Mouse (Mus musculus) bone marrow macrophage, adult 2 months (primary cell): ENCODE results near the gene Pipox. TPM values are rescaled to one million over a fixed set of nuclear protein-coding genes. Genes with fewer than 3 reads are reported as not detected.

Experiments used
- H3K27ac ChIP-seq: 2 replicates; pipeline ENCODE4 v1.5.1; 2012; ENCODE audit warnings: low read depth, low read length; ENCODE audit not compliant: insufficient read depth
- H3K4me1 ChIP-seq: 2 replicates; pipeline ENCODE4 v1.6.1; 2012; ENCODE audit warnings: low read length; ENCODE audit not compliant: control insufficient read depth, insufficient read depth
- H3K4me3 ChIP-seq: 2 replicates; pipeline ENCODE4 v1.5.1; 2012; ENCODE audit warnings: mild to moderate bottlenecking, low read length, moderate library complexity; ENCODE audit not compliant: insufficient read depth
- CTCF ChIP-seq: IDR thresholded peaks from 2 replicates; pipeline ENCODE4 v1.5.1; 2012; ENCODE audit warnings: low read depth, mild to moderate bottlenecking, low read length, moderate library complexity
- POLR2A ChIP-seq: IDR thresholded peaks from 2 replicates; pipeline ENCODE4 v1.6.1; 2012; ENCODE audit warnings: mild to moderate bottlenecking, low read depth, low read length, borderline replicate concordance
- polyA plus RNA-seq: library from polyadenylated mRNA; stranded (reverse); fragments of >200 nt; gene quantifications from 2 replicates; pipeline ENCODE4 v1.2.4, GENCODE M21; 2012; ENCODE audit not compliant: missing spikeins, insufficient read depth, insufficient read length

Pipox gene
- polyA plus RNA-seq, 1 experiment = not detected

DNA sequence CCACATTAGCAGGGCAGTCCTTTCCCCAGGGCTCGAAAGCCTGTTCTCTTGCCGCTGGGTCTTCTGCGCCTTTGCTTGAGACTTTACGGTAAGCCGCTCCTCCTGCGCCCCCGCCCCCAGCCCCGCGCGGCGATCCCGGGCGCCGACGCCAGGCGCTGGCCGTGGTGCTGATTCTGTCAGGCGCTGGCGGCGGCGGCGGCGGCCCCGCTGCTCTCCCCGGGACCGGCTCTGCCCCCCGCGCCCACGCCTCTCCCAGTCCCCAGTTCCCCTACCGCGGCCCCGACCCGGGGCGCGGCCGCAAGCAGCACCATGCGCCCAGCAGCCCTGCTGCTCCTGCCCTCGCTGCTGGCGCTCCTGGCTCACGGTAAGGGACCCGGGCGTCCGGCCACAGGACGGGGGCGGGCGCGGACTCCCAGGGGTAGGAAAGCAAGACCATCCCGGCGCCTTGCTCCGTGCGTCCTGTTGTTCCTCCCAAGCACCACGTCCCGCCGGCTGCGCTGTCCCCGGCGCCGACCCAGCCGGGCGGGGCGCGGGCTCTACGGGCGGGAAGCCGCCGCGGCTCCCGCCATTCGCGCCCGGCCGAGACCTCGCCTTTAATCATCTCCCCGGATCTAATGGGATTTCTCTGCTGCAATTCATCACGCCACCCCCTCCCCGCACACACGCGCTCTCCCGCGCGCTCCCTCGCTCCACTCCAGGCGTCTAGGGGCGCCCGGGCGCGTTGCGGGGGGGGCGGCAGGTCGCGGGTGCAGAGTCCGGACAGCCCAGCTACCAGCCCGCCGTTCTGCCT is 37.0 kb upstream of the Pipox start, which contains the start of gene Sez6:
TSS of gene Sez6 (plus strand) at position 50 of the 790 bp plus-strand sequence.
- Histone ChIP-seq H3K27ac (no peak within 1 kb of the TSS), H3K4me3 (no peak within 1 kb of the TSS), H3K4me1 (no peaks in the 10 kb centered on the region)
- TF ChIP-seq POLR2A (no peak), CTCF (no peak)

DNA sequence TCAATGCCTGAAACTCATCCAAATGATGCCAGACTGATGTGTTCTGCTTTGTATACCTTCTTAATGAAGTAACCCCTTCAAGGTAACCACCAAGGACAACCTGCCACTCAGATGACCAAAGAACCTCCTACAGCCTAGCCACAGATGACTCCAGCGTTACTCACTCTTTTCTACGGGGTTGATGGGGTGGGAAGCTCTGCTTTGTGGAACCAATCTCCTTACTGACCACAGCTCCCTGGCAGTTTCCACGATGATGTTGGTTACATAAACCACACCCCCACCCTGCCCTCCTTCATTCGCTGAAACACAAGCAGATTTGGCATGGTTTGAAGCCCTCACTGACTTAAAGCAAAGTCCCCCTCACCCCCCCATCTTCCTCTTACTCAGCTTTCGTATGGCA is 33.9 kb upstream of the Pipox start:
- TF ChIP-seq CTCF (no peak), POLR2A (no peak)
- no peaks in the 10 kb centered on the region for H3K4me1 ChIP-seq
- no peak overlapping the region for H3K27ac ChIP-seq
- no peak overlapping the region for H3K4me3 ChIP-seq

DNA sequence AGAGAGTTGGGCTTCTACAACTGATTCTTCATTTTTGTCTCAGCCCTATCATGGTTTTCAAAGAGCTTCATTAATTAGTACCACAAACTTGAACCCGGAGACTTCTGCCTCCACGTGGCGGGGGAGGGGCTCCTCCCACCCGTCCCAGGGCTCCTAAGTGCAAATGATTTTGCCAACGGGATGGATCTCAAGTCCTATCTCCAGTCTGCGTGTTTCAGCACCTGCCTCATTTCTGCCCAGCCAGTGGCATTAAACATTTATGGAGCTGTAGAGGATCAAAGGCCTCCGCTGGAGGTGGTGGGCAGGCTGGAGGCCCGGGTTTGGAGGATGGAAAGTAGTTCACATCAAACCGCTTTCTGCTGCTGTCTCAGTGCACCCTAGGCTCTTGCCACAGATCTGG is 32.8 kb upstream of the Pipox start:
- Histone ChIP-seq H3K4me3 (no peak overlapping the region), H3K27ac (no peak overlapping the region), H3K4me1 (no peaks in the 10 kb centered on the region)
- no peak for TF ChIP-seq POLR2A
- TF ChIP-seq CTCF = no peak

DNA sequence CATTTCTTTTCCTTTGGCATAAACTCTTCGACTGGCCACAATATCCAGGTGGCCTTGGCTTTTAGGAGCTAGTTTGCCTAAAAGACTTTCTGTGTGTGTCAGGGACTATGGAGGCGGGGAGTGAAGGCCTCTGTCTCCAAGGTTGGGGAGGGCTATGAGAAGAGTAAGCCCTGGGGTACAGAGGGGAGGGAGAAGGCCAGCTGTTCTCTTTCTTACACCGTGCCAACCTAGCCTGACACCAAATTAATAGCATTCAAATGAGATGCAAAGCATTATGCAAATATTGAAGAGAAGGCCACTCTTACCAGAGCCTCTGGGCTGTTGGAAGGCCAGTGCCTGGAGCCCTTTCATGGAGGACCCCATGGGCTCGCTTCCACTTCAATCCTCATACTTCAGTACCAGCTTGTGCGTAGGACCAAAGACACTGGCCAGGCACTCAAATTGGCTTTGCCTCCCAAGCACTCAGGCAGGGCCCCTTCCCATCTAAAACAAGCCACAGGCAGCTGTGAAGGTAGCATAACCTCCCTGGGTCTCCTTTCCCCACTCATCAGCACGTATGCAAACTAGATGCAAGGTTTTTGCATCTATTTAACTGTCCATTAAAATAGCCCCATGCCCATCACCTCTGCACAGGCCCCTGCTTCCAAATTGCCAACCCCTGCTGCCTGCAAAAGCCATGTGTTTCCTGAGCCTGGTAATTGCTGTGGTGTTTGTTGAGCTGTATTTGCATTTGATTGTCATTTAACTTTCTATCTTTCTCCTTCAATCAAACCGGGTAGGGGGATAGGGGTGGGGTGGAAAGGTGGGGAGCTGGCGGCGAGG is 32.2 kb upstream of the Pipox start:
- no peak for TF ChIP-seq CTCF
- no peak for TF ChIP-seq POLR2A
- Histone ChIP-seq H3K4me3 (no peak overlapping the region), H3K4me1 (no peaks in the 10 kb centered on the region), H3K27ac (no peak overlapping the region)

DNA sequence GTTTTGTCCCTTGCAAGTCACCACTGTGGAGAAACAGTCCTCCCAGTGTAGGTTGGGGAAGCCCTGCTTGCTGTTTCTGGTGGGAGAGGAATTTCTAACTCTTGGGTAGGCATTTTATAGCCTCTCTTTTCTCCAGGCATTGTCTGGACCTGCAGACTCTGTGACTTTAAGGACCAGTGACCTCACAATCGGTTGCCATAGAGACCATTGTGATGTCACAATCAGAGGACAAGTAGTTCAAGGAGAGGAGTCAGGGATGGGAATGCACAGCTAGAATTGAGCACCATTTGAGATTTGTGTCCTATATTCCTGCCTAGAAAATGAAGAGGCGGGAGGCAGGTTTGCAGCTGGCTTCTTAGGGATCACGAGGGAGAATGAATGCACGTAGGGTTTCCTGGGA is 29.4 kb upstream of the Pipox start:
- Histone ChIP-seq H3K27ac (no peak overlapping the region), H3K4me1 (no peaks in the 10 kb centered on the region), H3K4me3 (no peak overlapping the region)
- no peak for TF ChIP-seq POLR2A

DNA sequence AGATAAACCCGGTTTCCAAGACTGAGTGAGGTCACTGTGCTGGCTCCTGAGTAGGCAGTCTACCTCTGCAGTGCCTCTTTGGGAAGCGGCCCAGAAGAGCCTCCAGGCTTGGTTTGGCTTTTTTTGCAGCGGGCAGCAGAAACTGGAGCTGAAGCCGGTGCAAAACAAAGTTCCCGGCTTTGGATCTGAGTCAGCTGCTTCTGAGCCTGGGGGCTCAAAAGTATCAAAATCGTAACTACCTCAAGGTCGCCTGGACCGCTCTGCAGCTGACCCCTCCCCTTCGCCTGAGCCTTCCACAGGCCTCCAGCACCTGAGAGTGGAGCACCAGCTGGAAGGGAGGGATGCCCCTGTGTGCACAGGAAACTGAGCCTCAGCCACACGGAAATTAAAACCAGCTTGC is 23.3 kb upstream of the Pipox start:
- H3K27ac ChIP-seq = no peak overlapping the region
- TF ChIP-seq POLR2A = no peak

DNA sequence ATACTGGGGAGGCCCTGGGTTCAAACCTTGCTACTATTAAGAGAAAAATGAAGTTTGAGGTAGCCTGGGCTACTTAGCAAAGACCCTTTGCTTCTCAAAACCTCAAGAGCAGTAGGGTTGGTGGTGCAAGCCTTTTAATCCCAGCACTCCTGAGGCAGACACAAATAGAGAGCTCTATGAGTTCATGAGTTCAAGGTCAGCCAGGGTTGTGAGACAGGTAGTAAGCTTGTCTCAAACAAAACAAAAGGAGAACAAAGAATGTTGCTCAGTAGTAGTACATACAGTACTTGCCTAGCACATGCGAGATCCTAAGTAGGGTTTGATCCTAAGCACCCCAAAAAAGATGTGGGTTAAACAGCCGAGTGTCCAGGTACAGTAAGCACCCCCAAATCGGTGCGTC is 22.8 kb upstream of the Pipox start:
- Histone ChIP-seq H3K4me1 (no peaks in the 10 kb centered on the region), H3K4me3 (no peak overlapping the region), H3K27ac (no peak overlapping the region)
- TF ChIP-seq POLR2A (no peak), CTCF (no peak)

More for the DNA sequence above, 23.3 kb upstream of the Pipox start:
- Histone ChIP-seq H3K4me3 (no peak overlapping the region), H3K4me1 (no peaks in the 10 kb centered on the region)

DNA sequence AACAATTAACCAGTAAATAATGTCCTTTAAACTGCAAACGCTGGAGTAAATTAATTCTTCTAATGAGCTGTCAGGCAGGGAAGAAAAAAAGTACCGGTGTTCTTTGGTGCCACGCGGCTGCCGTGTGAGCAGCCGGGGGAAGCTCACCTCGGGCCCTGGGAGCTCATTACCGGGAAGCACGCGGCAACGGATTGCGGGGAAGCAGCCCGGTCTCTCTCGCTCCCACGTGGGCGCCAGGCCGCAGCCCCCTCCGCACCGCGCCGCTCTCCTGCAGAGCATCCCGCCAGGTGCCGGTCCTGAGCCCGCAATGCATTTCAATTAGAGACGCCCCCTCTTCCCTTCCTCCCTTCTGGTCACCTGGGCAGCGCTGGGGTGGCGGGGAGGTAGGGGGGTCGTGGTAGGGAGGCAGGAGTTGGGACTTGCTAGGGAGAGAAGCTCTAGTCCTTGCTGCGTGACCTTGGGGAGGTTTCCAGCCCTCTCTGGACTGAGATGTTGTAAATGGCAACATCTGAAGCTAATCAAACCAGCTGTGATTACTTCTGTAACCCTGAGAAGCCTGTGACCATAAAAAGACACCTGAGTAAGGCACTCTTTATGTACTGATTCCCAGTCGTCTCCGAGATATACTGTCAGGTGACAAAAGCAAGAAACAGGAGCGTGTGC is 20.8 kb upstream of the Pipox start:
- Histone ChIP-seq H3K27ac (no peak overlapping the region), H3K4me3 (no peak overlapping the region), H3K4me1 (no peaks in the 10 kb centered on the region)
- TF ChIP-seq POLR2A (no peak), CTCF (no peak)

DNA sequence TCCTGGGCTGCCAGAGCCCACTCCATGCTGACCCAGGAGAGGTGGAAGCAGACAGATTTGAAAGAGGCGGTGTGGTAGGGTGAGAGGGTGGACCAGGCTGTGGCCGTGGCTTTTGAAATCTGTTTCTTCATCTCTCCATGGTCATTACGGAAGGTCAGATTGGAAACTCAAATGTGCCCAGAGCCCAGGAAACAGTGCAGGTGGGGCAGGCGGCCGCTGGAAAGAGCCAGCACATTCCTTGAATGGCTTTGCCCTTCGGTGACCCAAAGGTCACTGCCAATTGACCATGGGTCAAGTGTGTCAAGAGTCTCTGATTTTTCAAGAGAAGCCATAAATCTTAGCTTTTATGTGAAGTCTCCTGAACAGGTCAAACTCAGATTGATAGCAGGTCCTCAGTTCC is 19.6 kb upstream of the Pipox start:
- TF ChIP-seq POLR2A (no peak), CTCF (no peak)
- no peak overlapping the region for H3K27ac ChIP-seq
- H3K4me3 ChIP-seq = no peak overlapping the region
- no peaks in the 10 kb centered on the region for H3K4me1 ChIP-seq

DNA sequence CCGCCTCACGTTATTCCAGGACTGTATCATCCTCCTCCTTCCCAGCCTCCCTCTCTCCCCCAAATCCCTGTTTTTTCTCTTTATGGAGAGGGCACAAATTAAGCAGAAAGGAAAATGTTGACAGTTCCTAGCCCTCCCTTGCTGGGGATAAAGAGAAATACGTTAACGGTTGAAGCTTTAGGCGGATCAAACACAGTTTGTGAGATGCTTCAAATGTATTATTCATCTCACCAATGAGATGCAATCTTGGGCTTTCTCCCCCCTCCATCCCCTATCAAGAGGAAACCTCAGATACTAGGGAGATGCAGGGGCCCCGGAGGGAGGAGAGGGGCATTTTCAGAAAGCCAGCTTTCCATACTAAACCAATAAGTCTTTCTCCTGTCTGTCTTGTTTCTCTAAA is 15.9 kb upstream of the Pipox start:
- H3K4me1 ChIP-seq = no peaks in the 10 kb centered on the region
- H3K4me3 ChIP-seq = no peak overlapping the region
- no peak overlapping the region for H3K27ac ChIP-seq
- TF ChIP-seq POLR2A (no peak), CTCF (no peak)
